Mouse (Mus musculus) liver, postnatal 0 days (tissue): ENCODE measurements at regions not wholly inside any gene's neighbourhood (a gene's known extent, or its start where the extent isn't known, plus 50 kb on each side); places are given as distances from the start of the nearest gene placed in this dataset.

ENCODE experiments used
- CTCF ChIP-seq: sonication (generic); IDR thresholded peaks from 2 replicates; pipeline ENCODE4 v1.5.1; 2016; ENCODE audit warnings: antibody characterized with exemption, low read depth
- EP300 ChIP-seq: IDR thresholded peaks from 2 replicates; pipeline ENCODE4 v1.6.1; 2016; ENCODE audit warnings: antibody characterized with exemption, low read depth, mild to moderate bottlenecking

GRCm38 (mm10) chr3:114547218-114547617, 356.7 kb upstream of the Olfm3 start:
- TF ChIP-seq CTCF = no peak
- no peak for TF ChIP-seq EP300
